Mouse (Mus musculus): Measurements from ENCODE around the gene Smarcd1. TPM values are rescaled to one million over a fixed set of nuclear protein-coding genes. Genes with fewer than 3 reads are reported as not detected.
A peak's percentile ranks its signal among the peaks of the same experiment; 100 is the strongest.

Gene Smarcd1
- 10 to 100 TPM; 46.5 to 47.7 TPM for total RNA-seq (2021)

DNA sequence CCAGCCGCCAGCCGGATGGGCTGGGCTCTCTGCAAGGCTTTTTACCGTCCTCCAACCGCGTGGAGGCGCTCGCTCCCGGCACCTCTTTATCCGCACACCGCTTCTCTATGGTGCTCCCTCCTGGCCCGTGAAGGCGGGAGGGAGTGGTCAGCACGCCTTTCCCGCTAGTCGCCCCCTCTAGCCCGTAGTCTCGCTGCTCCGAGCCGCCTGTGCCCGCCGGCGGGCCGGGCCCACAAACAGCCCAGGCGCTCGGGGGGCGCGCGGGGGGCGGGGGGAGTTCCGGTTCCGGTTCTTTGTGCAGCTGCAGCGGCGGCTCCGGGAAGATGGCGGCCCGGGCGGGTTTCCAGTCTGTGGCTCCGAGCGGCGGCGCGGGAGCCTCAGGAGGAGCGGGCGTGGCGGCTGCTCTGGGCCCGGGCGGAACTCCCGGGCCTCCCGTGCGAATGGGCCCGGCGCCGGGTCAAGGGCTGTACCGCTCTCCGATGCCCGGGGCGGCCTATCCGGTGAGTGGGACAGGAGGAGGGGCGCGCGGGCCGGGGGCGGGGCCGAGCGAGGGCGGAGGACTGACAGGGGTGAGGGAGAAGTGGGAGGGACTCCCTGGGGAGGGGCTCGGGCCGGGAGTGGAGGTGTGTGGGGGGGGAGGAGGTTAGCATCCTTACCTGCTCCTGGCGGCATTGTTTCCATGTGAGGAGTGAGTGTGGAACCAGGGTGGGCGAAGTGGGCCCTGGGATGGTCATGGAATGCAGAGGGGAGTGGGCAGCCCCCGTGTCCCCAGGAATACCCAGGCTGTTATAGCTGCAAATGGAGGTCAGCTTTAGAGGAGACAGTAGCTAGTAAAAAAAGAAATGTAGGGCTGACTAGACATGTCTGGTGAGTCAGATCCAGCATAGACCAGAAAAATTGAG lies at the start of gene Smarcd1:
TSS of gene Smarcd1 (plus strand) at position 131 of the 902 bp plus-strand sequence.
- peak; percentile 97 for DNase-seq

- DNase-seq = no peak
Measured at GRCm38 (mm10) chr15:99653291-99653690, 48.6 kb upstream of the Smarcd1 start.

- no peak for DNase-seq
Measured at GRCm38 (mm10) chr15:99653876-99654275, 48.1 kb upstream of the Smarcd1 start.

DNA sequence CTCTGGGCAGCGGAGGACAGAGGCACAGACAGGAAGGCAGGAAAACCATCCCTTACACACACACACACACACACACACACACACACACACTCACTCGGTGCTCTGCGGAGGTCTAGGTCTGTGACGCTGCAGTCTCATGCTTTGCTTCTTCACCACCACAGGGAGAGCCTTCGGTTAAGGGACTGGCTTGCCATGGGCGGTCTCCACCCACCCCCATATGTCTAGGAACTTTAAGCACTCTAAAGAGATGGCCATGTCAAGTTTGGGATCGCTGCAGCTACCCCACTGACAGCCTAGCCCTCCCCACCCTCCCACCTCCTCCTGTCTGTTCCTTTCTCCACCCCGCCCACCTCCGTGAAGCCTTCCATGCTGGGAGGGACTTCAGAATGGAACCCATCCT lies 46.0 kb upstream of the Smarcd1 start:
- no peak for DNase-seq

GRCm38 (mm10) chr15:99658437-99658836 lies 43.5 kb upstream of the Smarcd1 start:
- DNase-seq = no peak

- DNase-seq = no peak
Measured at GRCm38 (mm10) chr15:99661121-99661830, 40.7 kb upstream of the Smarcd1 start.

- no peak for DNase-seq
Measured at GRCm38 (mm10) chr15:99662371-99662770, 39.6 kb upstream of the Smarcd1 start.

DNA sequence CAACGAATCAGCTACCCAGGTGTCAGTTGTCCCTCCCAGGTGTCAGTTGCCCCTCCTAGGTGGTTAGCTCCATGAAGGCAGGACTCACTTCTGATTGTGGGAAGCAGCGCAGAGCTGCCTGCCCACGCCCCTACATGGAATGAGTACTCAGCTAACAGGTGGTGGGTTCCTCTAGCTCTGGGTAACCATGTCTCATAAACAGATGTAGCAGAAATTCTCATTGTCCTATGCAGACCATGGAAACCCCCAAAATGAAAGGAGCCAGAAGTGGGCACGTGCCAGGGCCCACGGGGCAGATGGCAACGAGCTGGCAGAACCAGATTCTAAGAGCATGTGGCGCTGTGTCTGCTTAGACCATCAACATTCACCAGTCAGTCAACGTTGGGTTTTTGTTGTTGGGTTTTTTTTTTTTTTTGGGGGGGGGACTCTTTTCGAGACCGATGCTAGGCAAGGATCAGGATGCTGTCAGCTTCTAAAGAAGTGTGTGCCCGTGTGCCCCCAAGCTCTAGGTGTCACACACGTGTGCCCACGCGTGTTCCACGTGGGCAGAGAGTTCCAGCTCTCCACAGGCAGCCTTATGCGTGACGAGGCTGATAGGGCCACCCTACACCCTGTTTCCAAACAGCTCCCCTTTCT lies 37.8 kb upstream of the Smarcd1 start:
- DNase-seq = no peak

DNA sequence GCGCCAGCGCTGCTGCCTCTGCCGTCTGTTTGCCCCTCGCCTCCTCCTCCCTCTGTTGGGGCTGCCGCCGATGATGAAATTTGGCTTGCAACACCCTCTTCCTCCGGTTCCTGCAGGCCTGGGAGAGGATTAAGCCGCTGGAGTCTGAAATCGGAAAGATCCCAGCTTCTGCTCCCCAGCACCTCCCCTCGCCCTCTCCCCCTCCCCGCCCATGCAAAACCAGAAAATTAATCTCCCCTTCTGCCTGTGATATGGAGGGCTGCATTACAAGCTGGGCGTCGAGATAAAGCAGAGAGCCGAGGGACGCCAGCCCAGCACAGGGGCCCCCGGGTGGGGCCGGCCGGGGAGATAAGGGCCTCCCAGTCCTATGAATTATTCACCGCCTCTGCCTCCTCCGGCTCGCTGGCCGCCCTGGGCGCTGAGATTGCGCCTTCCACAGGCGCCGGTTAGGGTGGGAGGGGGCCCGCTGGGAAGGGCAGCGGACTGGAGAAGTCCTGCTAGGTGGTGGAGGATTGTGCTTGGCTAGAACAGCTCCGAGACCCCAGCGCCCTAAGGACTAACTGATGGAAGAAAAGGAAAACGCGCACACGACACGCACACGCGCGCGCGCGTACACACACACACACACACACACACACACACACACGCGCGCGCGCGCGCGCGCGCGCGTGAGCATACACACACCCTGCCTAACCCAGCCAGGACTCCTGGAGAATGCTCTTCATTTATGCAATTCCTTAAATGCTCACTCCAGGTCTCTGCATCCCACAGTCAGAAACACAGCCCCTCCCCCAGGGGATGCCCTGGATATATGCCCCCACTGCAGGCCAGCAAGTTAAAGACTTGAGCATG lies 37.1 kb upstream of the Smarcd1 start:
- peak; percentile 49 for DNase-seq

- no peak for DNase-seq
Measured at GRCm38 (mm10) chr15:99667544-99667943, 34.4 kb upstream of the Smarcd1 start.

DNA sequence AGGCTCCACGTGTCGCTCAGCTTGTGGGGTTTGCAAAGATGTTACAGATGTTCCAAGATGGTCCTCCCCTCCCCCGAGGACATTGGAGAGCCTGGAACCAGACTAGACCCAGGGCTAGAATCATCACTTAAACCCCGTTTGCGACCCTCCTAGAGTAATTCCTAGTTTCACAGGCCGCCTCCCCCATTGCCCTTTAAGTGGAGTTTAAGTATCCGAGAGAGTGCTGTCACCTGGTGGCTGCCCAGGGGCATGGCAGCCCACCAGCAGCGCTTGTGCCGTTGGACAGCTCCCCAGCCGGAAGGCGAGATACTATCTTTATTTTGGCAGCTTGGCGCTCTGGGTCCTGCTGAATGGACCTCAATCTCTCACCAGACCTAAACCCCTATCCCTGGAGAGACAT lies 33.0 kb upstream of the Smarcd1 start:
- DNase-seq = peak; percentile 84

DNA sequence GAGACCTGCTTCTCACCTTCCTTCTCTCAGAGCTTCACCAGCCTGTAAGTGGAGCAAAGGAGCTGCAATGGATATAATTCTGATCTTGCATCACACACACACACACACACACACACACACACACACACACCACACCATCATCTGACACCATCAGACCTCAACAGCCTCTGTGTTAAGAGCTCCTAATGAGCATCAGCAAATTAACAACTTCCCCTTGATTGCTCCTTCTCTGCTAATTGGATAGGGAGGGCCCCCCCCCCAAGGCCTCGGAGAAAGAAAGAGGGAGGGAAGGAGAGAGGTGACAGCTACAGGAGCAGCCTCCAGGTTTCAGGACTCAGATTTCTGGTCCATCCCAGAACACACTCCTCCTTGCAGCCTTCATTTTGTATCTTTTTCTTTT lies 32.5 kb upstream of the Smarcd1 start:
- no peak for DNase-seq

DNA sequence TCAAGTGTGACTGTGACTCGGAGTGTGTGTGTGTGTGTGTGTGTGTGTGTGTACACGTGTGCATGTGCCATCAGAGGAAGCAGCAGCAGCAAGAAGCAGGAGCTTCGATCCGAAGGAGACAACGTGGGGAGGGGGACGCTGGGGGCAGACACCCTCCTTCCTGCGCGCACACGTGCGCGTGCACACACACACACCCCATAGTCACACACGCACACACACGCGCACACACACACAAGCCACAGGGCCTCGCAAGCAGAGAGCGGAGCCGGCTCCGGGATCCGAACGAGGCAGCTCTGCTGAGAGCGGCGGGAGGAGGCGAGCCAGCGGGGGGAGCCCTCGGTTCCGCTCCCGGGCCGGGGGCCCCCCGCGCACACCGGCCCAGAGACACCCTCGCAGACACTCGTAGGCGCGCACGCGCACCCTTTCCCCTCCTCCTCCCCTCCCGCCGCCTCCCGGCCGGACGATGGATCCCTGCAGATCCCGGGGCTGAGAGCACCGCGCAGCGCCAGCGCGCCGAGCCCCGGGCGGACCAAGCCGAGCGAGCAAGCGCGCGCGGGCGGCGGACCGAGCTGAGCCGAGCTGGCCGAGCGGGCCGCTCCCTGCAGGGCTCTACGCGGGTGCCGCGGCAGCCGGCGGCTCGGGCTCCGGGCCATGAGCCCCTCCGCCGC lies 31.6 kb upstream of the Smarcd1 start, which contains the start of gene Asic1:
TSS of gene Asic1 (plus strand) at position 215 of the 668 bp plus-strand sequence.
- peak; percentile 73 for DNase-seq

DNA sequence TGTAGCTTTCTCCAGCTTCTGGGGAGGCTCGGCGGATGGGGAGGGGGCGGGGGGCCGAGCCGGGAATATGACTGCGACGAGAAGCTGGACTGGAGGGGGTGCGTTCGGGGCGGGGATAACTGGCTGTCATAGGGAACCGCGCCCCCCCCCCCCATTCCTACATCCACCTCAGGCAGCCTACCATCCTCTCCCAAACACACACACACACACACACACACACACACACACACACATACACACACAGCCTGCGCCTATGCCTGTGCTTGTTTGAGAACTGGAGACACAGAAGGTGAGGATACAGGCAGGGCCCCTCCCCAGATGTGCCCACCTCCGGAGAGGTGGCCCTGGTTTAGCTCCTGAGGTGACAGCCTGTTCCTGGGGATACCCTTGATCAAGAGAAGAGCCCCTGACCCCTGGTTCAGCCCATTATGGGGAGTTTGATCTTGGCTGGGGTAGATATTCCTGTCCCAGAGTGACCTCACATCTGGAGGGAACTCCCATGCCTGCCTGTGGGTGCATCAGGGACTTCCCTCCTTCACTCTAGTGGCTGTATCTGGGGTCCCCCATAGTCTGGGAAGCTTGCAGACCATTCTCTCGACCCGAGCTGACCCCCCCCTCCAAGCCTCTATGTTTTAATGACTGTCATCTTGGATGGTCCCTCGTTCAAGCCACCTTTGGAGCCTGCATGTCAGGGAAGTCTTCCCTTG lies 30.8 kb upstream of the Smarcd1 start:
- no peak for DNase-seq

- DNase-seq = no peak
Measured at GRCm38 (mm10) chr15:99671783-99672182, 30.1 kb upstream of the Smarcd1 start.

GRCm38 (mm10) chr15:99674866-99675265 lies 27.1 kb upstream of the Smarcd1 start:
- DNase-seq = no peak

GRCm38 (mm10) chr15:99677089-99677488 lies 24.8 kb upstream of the Smarcd1 start:
- DNase-seq = no peak

GRCm38 (mm10) chr15:99678063-99678800 lies 23.7 kb upstream of the Smarcd1 start:
- DNase-seq = peak; percentile 60

DNA sequence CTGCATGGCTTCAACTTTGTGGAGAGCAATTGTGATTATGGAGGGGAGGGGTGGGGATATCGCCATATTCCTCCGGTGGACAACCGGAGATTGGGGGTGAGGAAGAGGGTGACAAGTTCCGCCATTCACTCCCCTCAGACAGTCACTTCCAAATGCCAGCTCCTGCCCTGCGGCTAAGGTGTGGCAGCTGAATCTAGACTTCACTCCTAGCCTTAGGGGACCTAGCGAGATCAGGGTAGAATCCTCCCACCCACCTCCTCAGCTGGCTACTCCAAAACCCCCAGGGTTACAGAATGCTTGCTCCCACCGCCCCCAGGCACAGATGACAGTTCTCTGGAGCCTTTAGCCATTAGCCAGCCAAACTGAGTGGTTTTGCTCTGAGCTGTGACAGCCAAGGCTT lies 22.9 kb upstream of the Smarcd1 start:
- no peak for DNase-seq

- no peak for DNase-seq
Measured at GRCm38 (mm10) chr15:99682880-99683279, 19.0 kb upstream of the Smarcd1 start.
